Mouse (Mus musculus): ENCODE data around the gene Aanat.

GRCm38 (mm10) chr11:116601166-116601565 is 14.9 kb downstream of the Aanat start:
- TF ChIP-seq CTCF (IDR thresholded peaks at IDR 0.05; ENCODE audit: low read depth, low read length) (no peak), POLR2A (IDR thresholded peaks at IDR 0.05; ENCODE audit: extremely low read depth, insufficient read depth, low read length) (no peak)
